Mouse (Mus musculus): ENCODE data around the gene A730009L09Rik.

A730009L09Rik gene

GRCm38 (mm10) chr16:84514821-84515220, at the start of gene A730009L09Rik:
A730009L09Rik (plus strand) TSS chr16:84515121.
- DNase-seq (ENCODE audit: low spot score in 2 of 2): no peak

- no peak for DNase-seq (ENCODE audit: low spot score in 2 of 2)
These were observed 49.2 kb upstream of the A730009L09Rik start for GRCm38 (mm10) chr16:84465581-84466165.

GRCm38 (mm10) chr16:84468898-84469297, 46.0 kb upstream of the A730009L09Rik start:
- DNase-seq (ENCODE audit: low spot score in 2 of 2): no peak

GRCm38 (mm10) chr16:84469994-84470393, 44.9 kb upstream of the A730009L09Rik start:
- DNase-seq (ENCODE audit: low spot score in 2 of 2): no peak

DNA sequence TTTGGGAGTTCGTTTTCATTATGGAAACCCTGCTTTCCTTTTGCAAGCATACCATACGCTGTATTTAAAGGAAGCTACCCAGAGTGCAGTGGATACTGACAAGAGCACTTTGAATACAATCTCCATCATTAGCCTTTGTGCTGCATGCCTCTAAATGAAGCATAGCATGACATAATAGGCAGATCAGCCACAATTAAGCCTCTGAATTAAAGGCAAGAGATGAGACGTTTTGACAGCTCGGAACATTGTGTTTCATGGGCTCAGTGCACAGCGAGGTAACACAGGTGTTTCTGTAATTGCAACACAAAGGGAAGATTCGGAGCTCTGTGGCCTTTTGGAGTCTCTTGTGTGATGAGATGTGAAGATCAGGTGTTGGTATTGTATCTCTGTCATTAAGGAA, 41.5 kb upstream of the A730009L09Rik start:
- DNase-seq (ENCODE audit: low spot score in 2 of 2): no peak

DNA sequence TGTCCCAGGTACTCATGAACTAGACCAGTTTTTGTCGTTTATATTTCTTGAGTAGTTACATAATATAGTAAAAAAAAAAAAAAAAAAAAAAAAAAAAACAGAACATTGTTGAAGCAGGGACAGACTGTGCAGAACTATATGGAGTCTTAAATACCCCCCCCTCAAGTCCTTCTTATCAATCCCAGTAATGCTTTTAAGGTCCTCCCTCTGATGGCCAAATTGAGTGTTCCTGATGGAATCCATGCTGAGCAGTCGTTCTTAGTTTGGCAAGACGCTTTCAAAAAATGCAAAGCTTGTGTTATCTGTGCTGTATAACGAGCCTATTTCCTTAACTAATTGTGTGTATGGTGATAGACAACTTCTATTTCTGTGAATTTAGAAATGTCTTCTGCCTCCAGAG, 40.2 kb upstream of the A730009L09Rik start:
- DNase-seq (ENCODE audit: low spot score in 2 of 2): no peak

- no peak for DNase-seq (ENCODE audit: low spot score in 2 of 2)
These were observed 38.0 kb upstream of the A730009L09Rik start for GRCm38 (mm10) chr16:84476948-84477347.

DNA sequence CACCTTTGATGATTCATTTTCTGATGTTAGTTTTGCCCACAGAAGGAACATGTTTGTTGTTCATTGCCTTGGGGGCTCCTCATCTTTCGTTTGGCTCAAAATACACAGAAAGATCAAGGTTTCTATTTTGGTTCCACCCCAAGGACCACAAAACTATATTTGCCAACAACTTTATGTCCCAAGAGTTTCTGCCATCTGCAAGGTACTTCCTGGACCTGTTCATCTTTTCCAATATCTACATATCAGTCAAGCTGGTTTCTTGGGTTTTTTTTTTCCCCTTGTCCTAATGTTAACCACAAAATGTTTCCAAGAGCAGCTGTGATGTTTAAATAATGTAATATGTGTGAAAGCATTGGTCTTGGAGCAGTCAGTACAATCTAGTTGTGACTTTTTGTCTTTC, 37.4 kb upstream of the A730009L09Rik start:
- DNase-seq (ENCODE audit: low spot score in 2 of 2): no peak

- DNase-seq (ENCODE audit: low spot score in 2 of 2): no peak
These were observed 37.0 kb upstream of the A730009L09Rik start for GRCm38 (mm10) chr16:84477952-84478351.

GRCm38 (mm10) chr16:84485931-84486330, 29.0 kb upstream of the A730009L09Rik start:
- DNase-seq (ENCODE audit: low spot score in 2 of 2): no peak

DNA sequence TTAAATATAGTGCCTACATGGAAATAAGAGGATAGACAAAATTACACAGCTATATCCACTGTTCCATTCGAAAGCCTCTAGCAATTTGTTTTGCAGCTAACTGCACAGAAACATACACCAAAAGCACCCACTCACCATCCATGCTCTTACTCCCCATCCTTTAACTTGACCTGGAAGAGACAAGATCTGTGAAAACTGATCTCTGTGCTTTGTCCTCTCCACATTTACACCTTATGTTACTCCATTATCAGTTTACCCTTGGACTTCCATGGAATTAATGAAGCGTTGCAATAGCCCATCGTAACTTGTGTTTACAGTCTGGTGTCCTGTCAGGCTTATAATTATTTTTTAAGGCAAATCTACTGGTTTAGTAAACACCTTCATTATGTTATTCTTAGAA, 20.1 kb upstream of the A730009L09Rik start:
- DNase-seq (ENCODE audit: low spot score in 2 of 2): no peak

DNA sequence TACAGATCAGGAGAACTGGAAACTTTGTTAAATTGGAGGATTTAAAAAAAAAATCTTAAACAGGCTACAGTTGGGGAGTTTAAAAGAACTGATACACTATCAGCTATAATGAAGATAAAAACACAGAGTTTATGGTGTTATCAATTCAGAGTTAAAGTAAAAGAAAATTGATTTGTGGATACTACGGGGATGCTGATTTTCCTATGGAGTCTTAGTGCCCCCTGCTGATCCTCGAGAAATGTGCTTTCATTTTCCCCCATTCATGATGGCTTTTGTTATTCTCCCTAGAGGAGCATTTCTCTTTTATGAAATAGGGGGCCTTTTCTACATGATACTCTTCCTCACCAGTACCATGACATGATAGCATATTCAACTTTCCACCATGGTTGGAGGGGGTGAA, 19.5 kb upstream of the A730009L09Rik start:
- peak; percentile 8 to 25 for DNase-seq (ENCODE audit: low spot score in 2 of 2)

- no peak for DNase-seq (ENCODE audit: low spot score in 2 of 2)
These were observed 7.2 kb upstream of the A730009L09Rik start for GRCm38 (mm10) chr16:84507681-84508080.

GRCm38 (mm10) chr16:84521975-84522635, 7.2 kb downstream of the A730009L09Rik start:
- no peak for DNase-seq (ENCODE audit: low spot score in 2 of 2)

DNA sequence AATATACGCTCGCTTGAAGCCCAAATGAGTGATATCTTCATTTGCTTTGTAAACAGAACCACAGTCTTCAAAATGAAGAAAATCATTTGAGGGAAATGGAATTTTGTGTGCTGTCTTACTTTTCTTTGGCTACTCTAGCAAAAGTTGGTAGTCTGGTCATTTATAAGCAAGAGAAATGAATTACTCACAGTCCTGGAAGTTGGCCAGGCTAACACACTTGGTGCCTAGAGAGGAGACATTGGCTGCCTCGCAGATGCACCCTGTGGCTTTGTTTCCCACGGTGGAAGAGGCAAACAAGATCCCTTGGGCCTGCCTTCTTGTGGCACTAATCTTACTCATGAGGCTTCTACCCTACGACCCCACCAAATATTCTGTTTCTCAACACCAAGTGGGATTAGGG, 8.1 kb downstream of the A730009L09Rik start:
- no peak for DNase-seq (ENCODE audit: low spot score in 2 of 2)

GRCm38 (mm10) chr16:84527375-84527774, 12.5 kb downstream of the A730009L09Rik start:
- peak; percentile 36 to 44 for DNase-seq (ENCODE audit: low spot score in 2 of 2)

DNA sequence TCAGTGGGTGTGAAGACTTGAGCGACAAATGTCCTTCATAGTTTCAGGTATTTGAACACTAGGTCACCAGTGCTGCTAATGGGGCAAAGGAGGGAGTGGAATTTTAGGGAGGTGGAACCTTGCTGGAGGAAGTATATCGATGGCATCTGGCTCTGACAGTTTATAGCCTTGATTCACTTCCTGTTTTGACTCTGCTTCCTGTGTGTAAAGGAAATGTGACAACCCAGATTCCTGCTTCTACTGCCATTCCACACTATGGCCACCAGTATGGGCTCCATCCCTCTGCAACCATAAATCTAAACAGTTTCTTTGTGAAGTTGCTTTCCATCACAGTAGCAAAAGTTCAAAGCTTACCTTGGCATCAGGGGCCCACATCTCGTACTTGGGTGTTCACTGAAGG, 17.9 kb downstream of the A730009L09Rik start:
- DNase-seq (ENCODE audit: low spot score in 2 of 2): no peak

- DNase-seq (ENCODE audit: low spot score in 2 of 2): no peak
These were observed 31.1 kb downstream of the A730009L09Rik start for GRCm38 (mm10) chr16:84546059-84546458.

GRCm38 (mm10) chr16:84549122-84549521, 34.2 kb downstream of the A730009L09Rik start:
- no peak for DNase-seq (ENCODE audit: low spot score in 2 of 2)

- no peak for DNase-seq (ENCODE audit: low spot score in 2 of 2)
These were observed 35.5 kb downstream of the A730009L09Rik start for GRCm38 (mm10) chr16:84550445-84550844.

GRCm38 (mm10) chr16:84553981-84554380, 39.1 kb downstream of the A730009L09Rik start:
- no peak for DNase-seq (ENCODE audit: low spot score in 2 of 2)

- no peak for DNase-seq (ENCODE audit: low spot score in 2 of 2)
These were observed 43.4 kb downstream of the A730009L09Rik start for GRCm38 (mm10) chr16:84558113-84558917.

Data from frontal cortex, postnatal 25 days (tissue).